10 mouse cellular contexts compared by ENCODE assay signal in genomic region chr2:130833699-130834098, GRCm38 (mm10).
"Had no signal": no experiment of that assay in that cellular context is flagged by ENCODE, and none has a peak within 500 bp of the region (broad histone marks: within the 10 kb centered on the region; RNA-seq: fewer than 3 reads in every experiment).

No protein-coding gene starts in this region.

- H3K27ac ChIP-seq: kidney, postnatal 0 days; limb, embryonic 10.5 days; midbrain, embryonic 13.5 days; stomach, embryonic 15.5 days had no signal

- H3K9ac ChIP-seq: midbrain, embryonic 13.5 days; stomach, embryonic 15.5 days had no signal

- H3K4me3 ChIP-seq: limb, embryonic 10.5 days; midbrain, embryonic 13.5 days; stomach, embryonic 15.5 days had no signal

- ATAC-seq: midbrain, embryonic 13.5 days had no signal

- H3K4me2 ChIP-seq: midbrain, embryonic 13.5 days; stomach, embryonic 15.5 days had no signal

- H3K27me3 ChIP-seq: midbrain, embryonic 13.5 days; stomach, embryonic 15.5 days had no signal

- DNase-seq: kidney, adult 11 months; kidney, adult 9 months; kidney, postnatal 36 days; lung, adult 18-20 months; lung, postnatal 36 days; right cerebral cortex, postnatal 14 days had no signal

- H3K9me3 ChIP-seq: limb, embryonic 10.5 days; midbrain, embryonic 13.5 days; stomach, embryonic 15.5 days had no signal

- H3K36me3 ChIP-seq: stomach, embryonic 15.5 days had no signal
